8 mouse cellular contexts compared by ENCODE assay signal in genomic region chr1:74303509-74304338, GRCm38 (mm10). TPM values are rescaled to one million over a fixed set of nuclear protein-coding genes. Genes with fewer than 3 reads are reported as not detected.
DNase-seq lines count a peak whose midpoint lies in the region; ATAC-seq and TF ChIP-seq lines count a peak whose summit lies in the region.

No protein-coding gene starts in this region.

- H3K27ac ChIP-seq in embryonic facial prominence, embryonic 14.5 days (replicated peaks; ENCODE audit: low read depth, low read length) = peak overlapping the region; percentile 87
- H3K27ac ChIP-seq in heart, embryonic 12.5 days (ENCODE audit: poor library complexity, severe bottlenecking) = peak overlapping the region; percentile 91
- H3K27ac ChIP-seq in kidney, embryonic 14.5 days (ENCODE audit: low read depth, low read length) = peak overlapping the region; percentile 86
- peak overlapping the region; percentile 85 for H3K27ac ChIP-seq in liver, postnatal 0 days (ENCODE audit: low read depth)
- H3K27ac ChIP-seq in neural tube, embryonic 12.5 days = no peak overlapping the region

- peak overlapping the region; percentile 88 for H3K9ac ChIP-seq in embryonic facial prominence, embryonic 14.5 days (ENCODE audit: low read depth, low read length)
- H3K9ac ChIP-seq in heart, embryonic 12.5 days = peak overlapping the region; percentile 79
- peak overlapping the region; percentile 79 for H3K9ac ChIP-seq in kidney, embryonic 14.5 days (ENCODE audit: low read depth, low read length)
- peak overlapping the region; percentile 78 for H3K9ac ChIP-seq in liver, postnatal 0 days (replicated peaks)
- H3K9ac ChIP-seq in neural tube, embryonic 12.5 days = peak overlapping the region; percentile 58

- peak; percentile 52 for DNase-seq in CD4-positive, CD25-positive, alpha-beta regulatory T cell, adult 2 months (ENCODE audit: low read depth, low spot score)
- DNase-seq in adrenal gland, postnatal 4 days (ENCODE audit: low spot score in 2 of 2) = peak; percentile 60 to 74
- peak; percentile 70 for DNase-seq in embryonic facial prominence, embryonic 14.5 days (ENCODE audit: low spot score)
- DNase-seq in liver, postnatal 0 days = peak; percentile 81
- peak; percentile 86 for DNase-seq in testis, postnatal 10 days (ENCODE audit: low spot score)

- no peak for TF ChIP-seq EP300 in liver, postnatal 0 days (IDR thresholded peaks at IDR 0.05; ENCODE audit: low read depth)

- H3K4me2 ChIP-seq in embryonic facial prominence, embryonic 14.5 days (ENCODE audit: low read depth, low read length) = peak overlapping the region; percentile 77
- peak overlapping the region; percentile 73 for H3K4me2 ChIP-seq in heart, embryonic 12.5 days
- peak overlapping the region; percentile 81 for H3K4me2 ChIP-seq in kidney, embryonic 14.5 days (replicated peaks; ENCODE audit: low read depth, low read length)
- H3K4me2 ChIP-seq in liver, postnatal 0 days (ENCODE audit: low read depth, low read length) = peak overlapping the region; percentile 82
- H3K4me2 ChIP-seq in neural tube, embryonic 12.5 days (replicated peaks) = peak overlapping the region; percentile 82

- H3K27me3 ChIP-seq in embryonic facial prominence, embryonic 14.5 days (replicated peaks; ENCODE audit: control insufficient read depth, insufficient read depth, low read length) = no peaks in the 10 kb centered on the region
- no peaks in the 10 kb centered on the region for H3K27me3 ChIP-seq in heart, embryonic 12.5 days (replicated peaks)
- no peaks in the 10 kb centered on the region for H3K27me3 ChIP-seq in kidney, embryonic 14.5 days (ENCODE audit: control insufficient read depth, insufficient read depth, low read length)
- H3K27me3 ChIP-seq in liver, postnatal 0 days (ENCODE audit: insufficient read depth, low read length) = no peaks in the 10 kb centered on the region
- peaks cover 17% of the 10 kb centered on the region for H3K27me3 ChIP-seq in neural tube, embryonic 12.5 days (replicated peaks)

- 0 out of 2 replicates have a peak, but pooled peaks have one; percentile 19 for TF ChIP-seq CTCF in liver, postnatal 0 days (IDR thresholded peaks at IDR 0.05; ENCODE audit: low read depth)

- H3K9me3 ChIP-seq in embryonic facial prominence, embryonic 14.5 days (ENCODE audit: control insufficient read depth, low read length) = no peaks in the 10 kb centered on the region
- H3K9me3 ChIP-seq in heart, embryonic 12.5 days (replicated peaks) = no peaks in the 10 kb centered on the region
- H3K9me3 ChIP-seq in kidney, embryonic 14.5 days (ENCODE audit: control insufficient read depth, low read length) = no peaks in the 10 kb centered on the region
- no peaks in the 10 kb centered on the region for H3K9me3 ChIP-seq in liver, postnatal 0 days (ENCODE audit: low read length)
- H3K9me3 ChIP-seq in neural tube, embryonic 12.5 days = no peaks in the 10 kb centered on the region

- H3K36me3 ChIP-seq in embryonic facial prominence, embryonic 14.5 days (ENCODE audit: control insufficient read depth, insufficient read depth, low read length) = no peaks in the 10 kb centered on the region
- H3K36me3 ChIP-seq in heart, embryonic 12.5 days = 0 out of 2 replicates have a peak, but pooled peaks cover 1% of the 10 kb centered on the region
- H3K36me3 ChIP-seq in kidney, embryonic 14.5 days (ENCODE audit: control insufficient read depth, insufficient read depth, low read length) = no peaks in the 10 kb centered on the region
- H3K36me3 ChIP-seq in liver, postnatal 0 days (replicated peaks; ENCODE audit: insufficient read depth, low read length) = no peaks in the 10 kb centered on the region
- H3K36me3 ChIP-seq in neural tube, embryonic 12.5 days = no peaks in the 10 kb centered on the region

- ATAC-seq in embryonic facial prominence, embryonic 14.5 days (ENCODE audit: low read depth) = peak; percentile 91
- peak; percentile 87 for ATAC-seq in heart, embryonic 12.5 days (ENCODE audit: insufficient number of reproducible peaks, low FRiP score)
- peak; percentile 94 for ATAC-seq in kidney, embryonic 14.5 days (ENCODE audit: low FRiP score, low TSS enrichment)
- ATAC-seq in liver, postnatal 0 days = peak; percentile 91
- ATAC-seq in neural tube, embryonic 12.5 days (ENCODE audit: low FRiP score, low read depth) = peak; percentile 69

- 0% methylated on average over 32 of the region's 56 CpGs for WGBS in embryonic facial prominence, embryonic 14.5 days
- WGBS in heart, embryonic 12.5 days = under 1% methylated on average over 49 of the region's 56 CpGs
- under 1% methylated on average over 56 of the region's 56 CpGs for WGBS in kidney, embryonic 14.5 days
- WGBS in liver, postnatal 0 days (ENCODE audit: insufficient replicate concordance) = under 1% methylated on average over 48 of the region's 56 CpGs
- WGBS in neural tube, embryonic 12.5 days = under 1% methylated on average over 56 of the region's 56 CpGs

- H3K4me1 ChIP-seq in embryonic facial prominence, embryonic 14.5 days (ENCODE audit: control insufficient read depth, insufficient read depth, low read length) = peaks cover 5% of the 10 kb centered on the region
- peaks cover 67% of the 10 kb centered on the region for H3K4me1 ChIP-seq in heart, embryonic 12.5 days (replicated peaks)
- peaks cover 10% of the 10 kb centered on the region for H3K4me1 ChIP-seq in kidney, embryonic 14.5 days (ENCODE audit: control insufficient read depth, insufficient read depth, low read length)
- peaks cover 39% of the 10 kb centered on the region for H3K4me1 ChIP-seq in liver, postnatal 0 days (ENCODE audit: insufficient read depth)
- H3K4me1 ChIP-seq in neural tube, embryonic 12.5 days = peaks cover 11% of the 10 kb centered on the region

- peak overlapping the region; percentile 74 for H3K4me3 ChIP-seq in embryonic facial prominence, embryonic 14.5 days (ENCODE audit: low read depth, low read length)
- H3K4me3 ChIP-seq in heart, embryonic 12.5 days = peak overlapping the region; percentile 64
- peak overlapping the region; percentile 70 for H3K4me3 ChIP-seq in kidney, embryonic 14.5 days (ENCODE audit: low read length)
- peak overlapping the region; percentile 70 for H3K4me3 ChIP-seq in liver, postnatal 0 days (ENCODE audit: low read depth, low read length)
- peak overlapping the region; percentile 47 for H3K4me3 ChIP-seq in neural tube, embryonic 12.5 days

RNA-seq across cellular contexts. Expression of gene Tmbim1, which starts 1.7 kb away (rescaled TPM):
- total RNA-seq in adrenal gland, postnatal 4 days (2021) = 10 to 100 TPM; 65.8 to 72.4 TPM
- 35.4 and 35.6 TPM in 2 replicates for polyA plus RNA-seq in embryonic facial prominence, embryonic 14.5 days (2014; fragmentation: Nextera tagmentation; extraction: Ambion mirVana)
- polyA plus RNA-seq in heart, embryonic 12.5 days (2016; fragmentation: Nextera tagmentation; extraction: Ambion mirVana) = 41.1 and 42.9 TPM in 2 replicates
- 16.3 and 18.1 TPM in 2 replicates for polyA plus RNA-seq in kidney, embryonic 14.5 days (2014; fragmentation: Nextera tagmentation; extraction: Ambion mirVana)
- 18.5 and 18.7 TPM in 2 replicates for polyA plus RNA-seq in liver, postnatal 0 days (2015; fragmentation: Nextera tagmentation; extraction: Ambion mirVana)
- 9.0 and 9.5 TPM in 2 replicates for polyA plus RNA-seq in neural tube, embryonic 12.5 days (2016; fragmentation: Nextera tagmentation; extraction: Ambion mirVana)

RNA-seq across cellular contexts. Expression of gene Pnkd, which starts 19.0 kb away (rescaled TPM):
- 10 to 100 TPM; 72.1 to 72.4 TPM for total RNA-seq in adrenal gland, postnatal 4 days (2021)
- 119 and 133 TPM in 2 replicates for polyA plus RNA-seq in embryonic facial prominence, embryonic 14.5 days (2014; fragmentation: Nextera tagmentation; extraction: Ambion mirVana)
- polyA plus RNA-seq in heart, embryonic 12.5 days (2016; fragmentation: Nextera tagmentation; extraction: Ambion mirVana) = 215 and 216 TPM in 2 replicates
- polyA plus RNA-seq in kidney, embryonic 14.5 days (2014; fragmentation: Nextera tagmentation; extraction: Ambion mirVana) = 126 and 154 TPM in 2 replicates
- polyA plus RNA-seq in liver, postnatal 0 days (2015; fragmentation: Nextera tagmentation; extraction: Ambion mirVana) = 46.7 and 50.0 TPM in 2 replicates
- 96.1 and 104 TPM in 2 replicates for polyA plus RNA-seq in neural tube, embryonic 12.5 days (2016; fragmentation: Nextera tagmentation; extraction: Ambion mirVana)

RNA-seq across cellular contexts. Expression of gene Aamp, which starts 19.2 kb away (rescaled TPM):
- total RNA-seq in adrenal gland, postnatal 4 days (2021) = 100 to 1,000 TPM; 175 to 177 TPM
- 214 and 224 TPM in 2 replicates for polyA plus RNA-seq in embryonic facial prominence, embryonic 14.5 days (2014; fragmentation: Nextera tagmentation; extraction: Ambion mirVana)
- polyA plus RNA-seq in heart, embryonic 12.5 days (2016; fragmentation: Nextera tagmentation; extraction: Ambion mirVana) = 169 and 171 TPM in 2 replicates
- 249 and 258 TPM in 2 replicates for polyA plus RNA-seq in kidney, embryonic 14.5 days (2014; fragmentation: Nextera tagmentation; extraction: Ambion mirVana)
- 105 and 109 TPM in 2 replicates for polyA plus RNA-seq in liver, postnatal 0 days (2015; fragmentation: Nextera tagmentation; extraction: Ambion mirVana)
- polyA plus RNA-seq in neural tube, embryonic 12.5 days (2016; fragmentation: Nextera tagmentation; extraction: Ambion mirVana) = 189 and 196 TPM in 2 replicates

RNA-seq across cellular contexts. Expression of gene Gpbar1, which starts 25.4 kb away (rescaled TPM):
- total RNA-seq in adrenal gland, postnatal 4 days (2021) = under 1 TPM in 1 of 2 experiments, not detected in 1; 0.28 TPM
- polyA plus RNA-seq in embryonic facial prominence, embryonic 14.5 days (2014; fragmentation: Nextera tagmentation; extraction: Ambion mirVana) = 0.20 and 0.21 TPM in 2 replicates
- 0.37 and 0.41 TPM in 2 replicates for polyA plus RNA-seq in heart, embryonic 12.5 days (2016; fragmentation: Nextera tagmentation; extraction: Ambion mirVana)
- 2.5 and 3.2 TPM in 2 replicates for polyA plus RNA-seq in kidney, embryonic 14.5 days (2014; fragmentation: Nextera tagmentation; extraction: Ambion mirVana)
- polyA plus RNA-seq in liver, postnatal 0 days (2015; fragmentation: Nextera tagmentation; extraction: Ambion mirVana) = 0.20 and 0.22 TPM in 2 replicates
- 0.19 TPM in 1 of 2 replicates, not detected in the other for polyA plus RNA-seq in neural tube, embryonic 12.5 days (2016; fragmentation: Nextera tagmentation; extraction: Ambion mirVana)

RNA-seq across cellular contexts. Expression of gene Catip, which starts 58.2 kb away (rescaled TPM):
- under 1 TPM; 0.48 to 0.50 TPM for total RNA-seq in adrenal gland, postnatal 4 days (2021)
- 0.43 and 0.95 TPM in 2 replicates for polyA plus RNA-seq in embryonic facial prominence, embryonic 14.5 days (2014; fragmentation: Nextera tagmentation; extraction: Ambion mirVana)
- 0.46 TPM in 2 replicates for polyA plus RNA-seq in heart, embryonic 12.5 days (2016; fragmentation: Nextera tagmentation; extraction: Ambion mirVana)
- 0.44 and 0.79 TPM in 2 replicates for polyA plus RNA-seq in kidney, embryonic 14.5 days (2014; fragmentation: Nextera tagmentation; extraction: Ambion mirVana)
- polyA plus RNA-seq in liver, postnatal 0 days (2015; fragmentation: Nextera tagmentation; extraction: Ambion mirVana) = 0.11 TPM in 1 of 2 replicates, not detected in the other
- polyA plus RNA-seq in neural tube, embryonic 12.5 days (2016; fragmentation: Nextera tagmentation; extraction: Ambion mirVana) = 0.25 and 0.75 TPM in 2 replicates
